Mouse (Mus musculus): Measurements from ENCODE around the gene Tlr9.

The Tlr9 gene

DNA sequence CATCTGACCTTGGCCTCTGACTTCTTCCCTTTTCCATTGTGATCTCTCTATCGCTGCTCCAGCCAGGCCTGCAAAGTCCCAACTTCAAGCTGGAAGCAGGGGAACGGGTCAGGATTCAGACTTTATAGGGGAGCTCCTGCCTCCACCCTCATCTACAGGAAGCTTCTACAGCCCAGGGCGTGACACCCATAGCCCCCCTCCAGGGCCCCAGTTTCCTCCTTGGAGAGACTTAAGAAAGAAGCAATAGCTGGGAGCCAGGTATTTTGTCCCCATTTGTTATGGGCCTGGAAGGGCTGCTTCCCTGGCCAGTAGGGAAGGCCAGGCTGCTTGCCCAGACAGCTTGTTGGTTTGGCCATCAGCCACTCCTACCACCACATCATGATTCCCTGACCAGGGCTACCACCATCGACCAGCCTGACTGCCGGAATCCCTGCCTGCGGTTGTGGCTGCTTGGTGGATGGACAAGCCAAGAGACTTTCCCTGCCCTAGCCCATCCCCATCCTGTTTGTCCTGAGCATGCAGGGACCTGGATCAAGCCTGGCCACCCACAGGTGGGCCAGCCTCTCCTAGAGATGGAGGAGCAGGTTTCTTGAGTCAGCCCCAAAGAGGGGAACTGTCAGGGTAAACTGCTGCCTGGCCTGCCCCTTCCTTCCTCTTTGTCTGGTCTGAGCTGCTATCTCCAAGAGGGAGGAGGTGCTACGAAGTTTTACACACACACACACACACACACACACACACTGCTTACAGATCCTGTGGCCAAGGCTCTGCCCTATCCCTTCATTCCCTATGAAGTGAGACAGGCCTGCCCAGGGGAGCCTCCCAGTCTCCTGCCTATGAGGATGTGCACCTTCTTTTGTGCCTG is 18.2 kb upstream of the Tlr9 start:
- DNase-seq, result peak; percentile 71

DNA sequence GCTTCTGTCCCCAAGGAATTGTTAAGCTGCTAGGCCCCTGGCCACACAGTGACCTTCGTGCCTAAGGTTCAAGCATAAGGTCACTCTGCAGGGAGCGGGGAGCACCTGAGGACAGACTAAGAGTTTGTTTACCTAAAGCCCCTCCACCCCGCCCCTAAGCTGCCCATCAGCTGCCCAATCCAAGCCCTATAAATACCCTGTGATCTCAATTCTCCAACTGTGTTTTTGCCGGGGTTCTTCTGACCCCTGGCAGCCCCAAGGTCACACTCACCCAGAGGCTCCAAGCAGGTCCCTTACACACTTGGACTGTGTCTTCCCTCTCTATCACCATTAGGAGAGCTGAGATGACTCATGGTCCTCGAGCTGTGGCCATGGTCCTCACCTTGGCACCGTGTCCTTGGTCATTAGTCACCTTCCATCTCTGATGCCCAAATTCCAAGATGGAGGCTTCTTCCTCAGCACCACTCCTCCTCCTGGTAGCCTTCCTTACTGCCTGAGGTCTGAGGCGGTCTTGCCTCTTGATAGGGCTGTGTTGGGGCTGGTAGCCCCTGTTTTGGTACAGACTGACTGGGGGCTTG is 16.6 kb upstream of the Tlr9 start:
- DNase-seq, result no peak

DNA sequence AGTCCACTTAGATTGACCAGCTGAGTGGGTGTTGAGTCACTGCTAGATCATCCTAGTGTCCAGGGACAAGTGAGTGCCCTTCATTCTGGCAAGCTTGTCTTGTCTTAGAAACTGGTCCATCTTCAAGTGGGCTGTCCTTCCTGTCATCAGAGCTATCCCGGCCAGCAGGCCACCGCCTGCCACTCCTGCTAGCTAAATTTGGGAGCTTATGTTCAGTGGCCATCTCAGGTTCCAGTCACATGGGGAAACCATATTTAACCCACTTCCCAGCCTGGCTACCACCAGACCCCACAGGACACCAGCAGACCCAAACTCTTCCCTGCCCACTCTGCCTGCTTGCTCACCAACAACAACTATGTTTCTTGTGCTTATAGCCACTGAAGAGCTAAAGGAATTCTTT is 15.9 kb upstream of the Tlr9 start:
- no peak for DNase-seq

DNA sequence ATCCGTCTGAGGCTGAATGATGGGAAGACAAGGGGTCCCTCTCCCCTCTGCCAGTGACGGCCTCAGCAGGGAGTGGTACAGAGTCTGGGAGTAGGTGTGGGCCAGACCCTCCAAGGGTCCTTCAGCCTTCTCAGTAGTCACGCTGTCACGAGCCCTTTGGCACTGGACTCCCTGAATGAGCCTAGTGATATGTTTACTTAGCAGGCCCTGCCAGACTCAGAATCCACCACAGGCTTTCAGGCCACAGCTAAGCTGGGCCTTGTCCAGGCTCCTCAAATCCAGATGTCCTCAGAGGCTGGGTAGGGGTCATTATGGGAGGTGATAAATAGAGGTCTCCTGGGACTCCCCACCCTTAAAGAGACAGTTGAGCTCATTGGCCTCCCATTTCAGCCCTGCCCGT is 14.2 kb upstream of the Tlr9 start:
- DNase-seq, result no peak

GRCm38 (mm10) chr9:106209954-106210353 is 12.4 kb upstream of the Tlr9 start:
- DNase-seq, result no peak

- DNase-seq, result no peak
These were observed 11.4 kb upstream of the Tlr9 start for GRCm38 (mm10) chr9:106210853-106211609.

DNA sequence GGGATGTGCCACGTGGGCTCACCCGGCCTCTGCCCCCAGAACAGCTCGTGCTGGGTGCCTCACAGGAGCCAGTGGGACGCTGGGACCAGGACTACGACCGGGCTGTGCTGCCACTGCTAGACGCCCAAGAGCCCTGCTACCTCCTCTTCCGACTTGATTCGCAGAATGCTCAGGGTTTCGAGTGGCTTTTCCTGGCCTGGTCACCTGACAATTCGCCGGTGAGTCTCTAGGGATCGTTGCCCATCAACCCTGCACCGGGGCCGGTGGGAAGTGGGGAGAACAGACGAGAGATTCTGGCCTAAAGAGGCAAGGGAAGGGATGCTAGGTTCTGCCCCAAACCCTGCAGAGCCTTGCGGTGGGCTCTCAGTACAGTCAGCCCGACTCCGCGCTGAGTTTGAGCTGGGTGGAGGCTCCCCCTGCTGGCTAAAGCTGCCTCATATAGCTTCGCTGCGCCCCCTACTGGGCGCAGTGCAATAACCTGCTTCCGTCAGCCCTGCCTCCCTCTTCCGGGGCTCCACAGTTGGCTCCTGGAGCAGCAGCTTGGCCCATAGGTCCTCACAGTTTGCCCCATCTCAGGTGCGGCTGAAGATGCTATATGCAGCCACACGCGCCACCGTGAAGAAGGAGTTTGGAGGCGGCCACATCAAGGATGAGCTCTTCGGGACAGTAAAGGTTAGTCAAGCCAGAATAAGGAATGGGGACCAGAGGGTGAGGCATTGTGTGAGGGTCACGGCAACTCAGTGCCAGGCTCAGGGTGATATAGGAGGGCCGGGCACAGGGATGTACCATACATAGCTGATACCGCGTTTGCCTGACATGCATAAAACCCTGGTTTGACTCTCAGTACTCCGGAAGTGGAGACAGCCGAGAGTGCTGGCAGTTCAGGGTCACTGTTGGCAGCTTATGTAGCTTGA is 10.5 kb upstream of the Tlr9 start:
- peak; percentile 83 for DNase-seq

GRCm38 (mm10) chr9:106212594-106212981 is 9.8 kb upstream of the Tlr9 start:
- DNase-seq, result no peak

GRCm38 (mm10) chr9:106215341-106216125 is 6.9 kb upstream of the Tlr9 start:
- no peak for DNase-seq

GRCm38 (mm10) chr9:106216971-106217370 is 5.4 kb upstream of the Tlr9 start:
- no peak for DNase-seq

GRCm38 (mm10) chr9:106220894-106221523 is 1.4 kb upstream of the Tlr9 start:
- DNase-seq, result no peak

DNA sequence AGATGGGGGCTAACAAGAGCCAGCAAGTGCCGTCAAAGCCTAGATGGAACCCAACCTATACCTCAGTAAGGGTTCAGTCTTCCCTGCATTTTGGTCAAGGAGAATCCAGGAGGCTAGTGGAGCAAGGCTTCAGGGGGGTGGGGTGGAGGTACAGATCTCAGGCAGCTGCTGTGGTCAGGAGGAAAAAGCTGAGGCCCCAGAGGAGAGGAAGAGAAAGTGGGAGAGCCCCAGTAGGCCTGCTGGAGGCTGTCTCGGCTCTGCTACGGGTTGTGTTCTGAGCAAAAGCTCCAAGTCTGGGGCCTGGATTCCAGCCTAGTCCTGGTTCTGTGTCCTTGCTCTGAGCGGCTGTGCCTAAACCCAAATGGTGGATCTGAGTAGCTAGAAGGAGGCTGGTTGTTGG is 596 bp downstream of the Tlr9 start:
- DNase-seq, result no peak

DNA sequence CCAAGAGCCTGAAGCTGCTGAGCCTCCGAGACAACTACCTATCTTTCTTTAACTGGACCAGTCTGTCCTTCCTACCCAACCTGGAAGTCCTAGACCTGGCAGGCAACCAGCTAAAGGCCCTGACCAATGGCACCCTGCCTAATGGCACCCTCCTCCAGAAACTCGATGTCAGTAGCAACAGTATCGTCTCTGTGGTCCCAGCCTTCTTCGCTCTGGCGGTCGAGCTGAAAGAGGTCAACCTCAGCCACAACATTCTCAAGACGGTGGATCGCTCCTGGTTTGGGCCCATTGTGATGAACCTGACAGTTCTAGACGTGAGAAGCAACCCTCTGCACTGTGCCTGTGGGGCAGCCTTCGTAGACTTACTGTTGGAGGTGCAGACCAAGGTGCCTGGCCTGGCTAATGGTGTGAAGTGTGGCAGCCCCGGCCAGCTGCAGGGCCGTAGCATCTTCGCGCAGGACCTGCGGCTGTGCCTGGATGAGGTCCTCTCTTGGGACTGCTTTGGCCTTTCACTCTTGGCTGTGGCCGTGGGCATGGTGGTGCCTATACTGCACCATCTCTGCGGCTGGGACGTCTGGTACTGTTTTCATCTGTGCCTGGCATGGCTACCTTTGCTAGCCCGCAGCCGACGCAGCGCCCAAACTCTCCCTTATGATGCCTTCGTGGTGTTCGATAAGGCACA is 3.2 kb downstream of the Tlr9 start:
- DNase-seq, result no peak

- DNase-seq, result no peak
These were observed 3.8 kb downstream of the Tlr9 start for GRCm38 (mm10) chr9:106226151-106226682.

DNA sequence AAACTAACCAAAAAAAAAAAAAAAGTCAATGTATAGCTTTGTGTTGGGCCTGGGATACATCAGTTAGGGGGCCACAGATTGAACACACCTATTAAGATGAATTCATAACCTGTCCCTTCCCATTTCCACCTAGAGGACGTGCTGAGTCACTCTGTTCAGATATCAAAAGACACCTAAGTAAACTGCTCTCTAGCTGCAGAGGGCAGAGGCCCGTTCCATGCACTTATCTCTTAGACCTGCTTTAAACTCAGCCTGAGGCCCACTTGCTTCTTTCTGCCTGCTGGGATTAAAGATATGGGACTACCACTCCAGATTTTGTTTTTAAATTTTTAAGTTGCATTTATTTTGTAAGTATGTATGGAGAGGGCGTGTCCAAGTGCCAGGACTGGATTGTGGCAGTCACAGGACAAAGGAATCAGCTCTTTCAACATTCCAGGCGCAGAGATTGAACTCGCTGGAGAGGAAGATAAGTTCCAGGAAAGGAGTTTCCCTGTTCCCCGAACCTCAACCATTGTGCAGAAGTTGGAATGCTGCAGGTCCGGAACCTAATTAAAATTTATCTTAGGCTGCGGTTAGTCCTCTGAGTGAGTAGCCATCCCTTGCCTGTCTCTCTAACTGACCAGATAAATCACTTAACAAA is 5.5 kb downstream of the Tlr9 start:
- DNase-seq, result no peak

DNA sequence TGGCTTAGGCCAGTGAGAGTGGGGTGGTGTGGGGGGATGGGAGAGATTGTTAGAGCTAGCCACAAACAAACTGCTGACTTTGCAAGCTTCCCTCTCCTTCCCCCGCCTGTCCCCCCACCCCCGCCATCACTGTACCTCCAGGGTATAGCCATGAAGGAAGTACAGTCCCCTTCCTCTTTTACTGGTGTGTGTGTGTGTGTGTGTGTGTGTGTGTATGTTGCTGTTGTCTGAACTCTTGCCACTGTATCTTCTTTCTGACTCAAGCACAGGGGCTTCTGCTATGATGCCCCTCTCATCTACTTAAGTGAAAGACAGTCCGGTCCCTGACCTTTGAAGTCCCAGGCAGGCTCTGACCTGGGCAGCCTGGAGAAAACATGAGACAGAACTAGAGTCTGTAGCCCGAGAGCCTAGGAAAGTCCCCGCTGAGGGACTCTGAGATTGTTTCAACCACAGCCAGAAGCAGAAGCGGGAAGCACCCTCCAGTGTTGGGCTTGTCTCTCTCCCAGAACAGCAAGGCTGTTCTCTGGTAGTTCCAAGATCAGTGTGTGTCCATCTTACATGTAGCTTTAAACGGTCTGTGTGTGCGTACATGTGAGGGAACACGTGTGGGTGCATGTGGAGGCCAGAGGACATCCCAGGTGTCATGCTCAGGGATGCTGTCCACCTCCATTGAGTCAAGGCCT is 7.8 kb downstream of the Tlr9 start:
- DNase-seq, result no peak

DNA sequence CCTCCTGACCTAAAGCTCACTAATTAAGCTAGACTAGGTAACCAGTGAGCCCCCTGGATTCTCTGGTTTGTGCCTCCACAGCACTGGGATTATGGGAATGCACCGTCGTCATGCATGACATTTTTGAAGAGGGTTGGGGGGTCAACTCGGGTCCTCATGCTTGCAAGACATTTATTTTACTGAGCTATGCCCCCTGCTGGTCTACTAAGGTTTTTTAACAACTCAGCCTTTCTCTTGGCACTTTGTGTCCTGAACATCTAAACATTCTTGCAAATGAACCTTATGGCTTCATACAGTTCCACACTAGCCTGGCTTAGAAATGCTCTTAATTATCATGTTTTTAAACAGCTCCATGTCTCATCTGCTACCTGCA is 8.3 kb downstream of the Tlr9 start:
- no peak for DNase-seq

- no peak for DNase-seq
These were observed 8.8 kb downstream of the Tlr9 start for GRCm38 (mm10) chr9:106231220-106231619.

GRCm38 (mm10) chr9:106231816-106232215 is 9.4 kb downstream of the Tlr9 start:
- no peak for DNase-seq

- DNase-seq, result no peak
These were observed 10.6 kb downstream of the Tlr9 start for GRCm38 (mm10) chr9:106232956-106233355.

All from cerebellum, adult 11 months (tissue).